Mouse (Mus musculus): Measurements from ENCODE around the gene N4bp3.

GRCm38 (mm10) chr11:51649111-51649888, 1.3 kb downstream of the N4bp3 start:
- no peak for TF ChIP-seq HCFC1 (IDR thresholded peaks at IDR 0.05; ENCODE audit: borderline replicate concordance, insufficient read depth, low read length)
- TF ChIP-seq MAFK (IDR thresholded peaks at IDR 0.05; ENCODE audit: insufficient read depth, low read depth, low read length) = no peak
- no peak for TF ChIP-seq ZC3H11A (IDR thresholded peaks at IDR 0.05; ENCODE audit: borderline replicate concordance, low read depth, low read length)
- TF ChIP-seq CHD2 (IDR thresholded peaks at IDR 0.05; ENCODE audit: low read depth, low read length) = no peak

All from ES-E14 (cell line).